Mouse (Mus musculus): ENCODE data around the gene Gpr62. TPM values are rescaled to one million over a fixed set of nuclear protein-coding genes. Genes with fewer than 3 reads are reported as not detected.
"Not testable (repeated sequence)": the region's sequence is repeated elsewhere in the genome, so short reads cannot be mapped to it uniquely, and the experiment has no call there.

The Gpr62 gene
- not detected in 2 replicates for polyA plus RNA-seq (2011; ENCODE audit: insufficient read length, low read depth, missing spikeins)

DNA sequence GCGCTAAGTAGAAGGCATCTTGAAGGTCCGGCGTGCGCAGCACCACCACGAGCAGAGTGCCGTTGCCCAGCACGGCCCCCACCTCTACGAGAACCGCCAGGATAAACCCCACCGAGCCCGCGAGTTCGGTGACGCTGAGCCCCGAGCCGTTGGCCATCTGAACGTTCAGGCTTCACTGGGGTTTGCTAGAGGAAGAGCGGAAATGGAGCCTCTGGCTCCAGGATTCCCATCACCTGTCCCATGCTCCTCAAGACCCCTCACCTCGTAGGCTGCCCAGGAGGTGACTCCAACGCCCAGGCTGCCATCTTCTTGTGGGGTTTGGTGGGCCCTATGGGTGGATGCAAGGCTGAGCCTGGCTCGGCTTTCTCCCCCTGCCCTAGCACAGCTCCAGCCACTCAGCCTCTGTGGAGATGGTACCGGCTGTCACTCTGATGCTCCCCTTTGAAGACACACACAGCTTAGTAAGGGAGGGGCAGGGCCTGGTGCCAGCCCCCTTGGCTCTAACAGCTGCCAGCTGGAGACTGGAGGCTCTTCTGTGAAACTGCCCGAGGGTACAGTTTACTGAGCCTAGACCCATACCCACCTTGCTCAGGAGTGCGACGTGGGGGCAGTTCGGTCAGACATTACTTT is at the start of gene Gpr62:
Gpr62 (minus strand) TSS at position 368 of the 630 bp plus-strand sequence.
- H3K27ac ChIP-seq (ENCODE audit: insufficient read depth, low read length), result no peak within 1 kb of the TSS
- H3K4me3 ChIP-seq (ENCODE audit: insufficient read depth, low read length), result no peak within 1 kb of the TSS
- no peaks in the 10 kb centered on the region for H3K4me1 ChIP-seq (ENCODE audit: control insufficient read depth, insufficient read depth, low read length)
- no peak for TF ChIP-seq POLR2A (IDR thresholded peaks at IDR 0.05; ENCODE audit: low read depth, low read length)
- TF ChIP-seq CTCF (IDR thresholded peaks at IDR 0.05; ENCODE audit: borderline replicate concordance, insufficient read depth, low read length), result no peak

DNA sequence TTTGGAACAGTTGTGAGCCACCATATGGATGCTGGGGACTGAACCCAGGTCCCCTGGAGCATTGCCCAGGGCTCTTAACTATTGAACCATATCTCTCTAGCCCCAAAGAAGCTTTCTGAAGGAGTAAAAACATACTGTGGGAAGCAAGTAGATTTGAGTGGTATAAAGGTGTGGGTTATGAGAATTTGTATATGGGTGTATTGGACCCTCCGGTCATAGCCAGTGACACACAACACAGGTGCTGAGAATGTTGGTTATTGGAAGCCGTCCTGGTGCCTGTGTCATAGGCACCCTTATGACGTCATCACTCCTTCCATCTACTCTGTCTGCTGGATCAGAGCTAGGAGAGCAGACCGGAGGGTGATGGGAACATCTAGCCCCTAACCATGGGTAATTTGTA is 48.5 kb upstream of the Gpr62 start, which contains the start of gene Iqcf5:
Iqcf5 (plus strand) TSS at position 301 of the 400 bp plus-strand sequence.
- TF ChIP-seq CTCF (IDR thresholded peaks at IDR 0.05; ENCODE audit: borderline replicate concordance, insufficient read depth, low read length) (no peak), POLR2A (IDR thresholded peaks at IDR 0.05; ENCODE audit: low read depth, low read length) (no peak)
- H3K27ac ChIP-seq (ENCODE audit: insufficient read depth, low read length), result no peak within 1 kb of the TSS
- H3K4me1 ChIP-seq (ENCODE audit: control insufficient read depth, insufficient read depth, low read length), result no peaks in the 10 kb centered on the region
- no peak within 1 kb of the TSS for H3K4me3 ChIP-seq (ENCODE audit: insufficient read depth, low read length)

DNA sequence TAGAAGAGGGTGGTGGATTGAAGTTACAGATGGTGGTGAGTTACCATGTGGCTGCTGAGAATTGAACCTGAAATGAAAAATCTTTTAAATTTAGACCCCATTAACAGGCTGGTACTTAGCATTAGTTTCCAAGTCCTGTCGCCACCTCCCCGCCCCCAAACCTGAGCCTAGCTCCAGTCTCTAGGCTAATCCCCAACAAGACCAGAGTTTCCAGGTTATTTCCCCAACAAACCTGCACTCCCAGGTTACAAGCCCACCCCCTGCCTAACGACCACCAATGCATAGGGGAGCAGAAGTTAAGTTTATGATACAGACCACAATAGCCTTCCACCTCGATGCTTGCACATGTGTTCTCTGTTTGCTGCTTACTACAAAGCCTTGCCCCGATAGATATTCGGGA is 47.8 kb upstream of the Gpr62 start:
- no peak overlapping the region for H3K4me3 ChIP-seq (ENCODE audit: insufficient read depth, low read length)
- no peak overlapping the region for H3K27ac ChIP-seq (ENCODE audit: insufficient read depth, low read length)
- no peak for TF ChIP-seq CTCF (IDR thresholded peaks at IDR 0.05; ENCODE audit: borderline replicate concordance, insufficient read depth, low read length)
- TF ChIP-seq POLR2A (IDR thresholded peaks at IDR 0.05; ENCODE audit: low read depth, low read length), result no peak
- no peaks in the 10 kb centered on the region for H3K4me1 ChIP-seq (ENCODE audit: control insufficient read depth, insufficient read depth, low read length)

DNA sequence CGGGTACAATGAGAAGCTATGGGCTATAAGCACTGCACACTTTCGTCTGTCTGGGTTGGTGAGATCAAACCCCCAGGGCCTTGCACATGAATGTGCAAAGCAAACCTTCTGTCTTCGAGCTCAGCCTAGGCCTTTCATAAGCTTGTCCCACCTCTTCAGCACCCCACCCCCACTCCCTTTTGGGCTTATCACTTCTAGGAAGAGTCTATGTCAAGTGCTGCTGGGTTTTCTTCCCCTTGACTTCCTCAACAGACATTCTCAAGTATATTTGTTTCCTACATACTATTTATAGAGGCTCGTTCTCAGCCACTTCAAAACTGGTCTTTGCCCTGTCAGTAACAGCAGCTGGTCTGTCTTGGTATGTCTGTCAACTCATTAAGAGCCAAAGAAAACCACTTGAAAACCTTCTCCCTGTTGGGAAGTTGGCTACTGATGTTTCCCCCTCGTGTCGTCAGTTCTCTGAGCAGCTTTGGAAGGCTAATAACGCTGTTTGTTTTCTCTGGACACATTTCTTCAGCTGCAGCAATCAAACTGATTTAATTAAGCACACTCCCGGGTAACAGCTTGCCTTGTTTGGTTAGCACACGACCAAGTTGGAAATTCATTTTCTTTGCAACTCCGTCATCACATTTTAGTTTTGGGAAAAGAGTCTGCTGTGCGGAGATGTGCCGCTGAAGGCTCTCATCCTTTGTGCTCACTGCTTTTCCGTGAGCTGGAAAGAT is 47.2 kb upstream of the Gpr62 start:
- TF ChIP-seq CTCF (IDR thresholded peaks at IDR 0.05; ENCODE audit: borderline replicate concordance, insufficient read depth, low read length) (no peak), POLR2A (IDR thresholded peaks at IDR 0.05; ENCODE audit: low read depth, low read length) (no peak)
- Histone ChIP-seq H3K27ac (ENCODE audit: insufficient read depth, low read length) (no peak overlapping the region), H3K4me1 (ENCODE audit: control insufficient read depth, insufficient read depth, low read length) (no peaks in the 10 kb centered on the region), H3K4me3 (ENCODE audit: insufficient read depth, low read length) (no peak overlapping the region)

DNA sequence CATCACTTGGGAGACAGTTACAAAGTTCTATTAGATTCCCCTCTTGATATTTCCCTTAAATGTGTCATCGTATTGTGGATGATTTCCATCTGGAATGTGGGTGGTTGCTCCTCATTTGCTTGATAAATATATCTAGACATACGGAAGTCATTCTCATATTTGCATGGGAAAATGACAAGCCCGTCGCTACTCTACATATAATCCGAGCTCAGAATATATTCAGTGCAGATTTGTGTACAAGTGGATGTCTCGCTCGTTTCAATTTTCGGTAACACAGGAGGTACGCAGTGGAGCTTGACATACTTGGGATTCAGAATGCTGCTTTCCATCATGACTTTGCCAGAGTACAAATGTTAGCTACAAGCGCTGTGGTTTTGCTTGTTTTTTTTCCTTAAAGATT is 43.6 kb upstream of the Gpr62 start:
- Histone ChIP-seq H3K27ac (ENCODE audit: insufficient read depth, low read length) (no peak overlapping the region), H3K4me1 (ENCODE audit: control insufficient read depth, insufficient read depth, low read length) (no peaks in the 10 kb centered on the region), H3K4me3 (ENCODE audit: insufficient read depth, low read length) (no peak overlapping the region)
- no peak for TF ChIP-seq CTCF (IDR thresholded peaks at IDR 0.05; ENCODE audit: borderline replicate concordance, insufficient read depth, low read length)
- no peak for TF ChIP-seq POLR2A (IDR thresholded peaks at IDR 0.05; ENCODE audit: low read depth, low read length)

DNA sequence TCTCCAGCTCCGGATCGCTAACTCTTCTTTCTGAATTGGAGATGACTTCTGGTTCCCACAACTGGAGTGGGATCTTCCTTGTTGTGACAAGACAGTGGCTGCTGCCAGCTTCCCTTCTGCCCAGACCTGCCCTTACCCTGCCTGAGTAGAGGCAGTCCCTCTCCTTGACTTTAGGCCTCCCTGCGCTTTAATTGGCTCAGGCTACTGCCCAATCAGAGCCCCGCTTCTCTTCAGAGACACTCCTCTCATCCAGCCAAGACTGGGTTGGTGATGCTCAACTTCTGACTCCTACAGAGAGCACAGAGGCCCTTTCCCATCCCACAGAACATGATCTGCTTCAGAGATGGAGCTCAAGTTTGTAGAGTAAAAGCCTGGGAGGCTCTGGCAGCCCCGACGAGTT is 38.5 kb upstream of the Gpr62 start:
- Histone ChIP-seq H3K4me3 (ENCODE audit: insufficient read depth, low read length) (no peak overlapping the region), H3K4me1 (ENCODE audit: control insufficient read depth, insufficient read depth, low read length) (no peaks in the 10 kb centered on the region), H3K27ac (ENCODE audit: insufficient read depth, low read length) (no peak overlapping the region)
- no peak for TF ChIP-seq CTCF (IDR thresholded peaks at IDR 0.05; ENCODE audit: borderline replicate concordance, insufficient read depth, low read length)
- TF ChIP-seq POLR2A (IDR thresholded peaks at IDR 0.05; ENCODE audit: low read depth, low read length), result no peak

DNA sequence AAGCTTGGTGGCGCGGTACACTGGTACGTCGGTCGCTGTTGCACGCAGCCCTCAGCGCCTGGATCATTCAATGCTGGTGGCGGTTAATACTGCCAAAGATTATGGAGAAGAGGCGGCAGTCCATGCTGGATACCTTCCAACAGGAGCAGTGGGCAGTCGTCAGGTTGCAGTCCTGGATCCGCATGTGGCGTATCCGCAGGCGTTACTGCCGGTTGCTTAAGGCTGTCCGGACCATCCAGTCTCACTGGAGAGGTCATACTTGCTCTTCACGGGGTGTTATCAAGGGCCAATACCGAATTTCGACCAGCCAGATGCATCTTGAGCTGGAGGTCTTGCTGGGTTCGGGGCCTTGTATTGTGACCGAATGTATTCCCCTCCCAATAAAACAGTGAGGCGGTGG is 36.1 kb upstream of the Gpr62 start:
- TF ChIP-seq POLR2A (IDR thresholded peaks at IDR 0.05; ENCODE audit: low read depth, low read length), result no peak
- no peak for TF ChIP-seq CTCF (IDR thresholded peaks at IDR 0.05; ENCODE audit: borderline replicate concordance, insufficient read depth, low read length)

DNA sequence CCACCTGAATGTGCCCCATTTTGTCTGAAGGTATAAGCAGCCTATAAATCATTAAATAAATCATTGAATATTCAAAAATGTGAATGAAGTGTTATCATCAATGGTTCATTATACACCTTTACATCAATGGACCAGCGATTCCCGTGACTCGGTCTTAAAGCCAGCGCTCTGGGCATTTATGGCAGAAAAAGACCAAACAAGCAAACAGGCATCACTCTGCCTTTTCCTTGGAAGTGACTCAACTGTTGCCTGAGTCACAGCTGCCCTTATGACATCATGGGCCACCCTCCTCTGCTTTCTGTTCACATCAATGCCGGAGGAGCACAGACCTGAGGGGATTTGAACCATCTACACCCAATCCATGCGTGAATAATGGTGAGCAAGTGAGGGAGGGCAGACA is 33.9 kb upstream of the Gpr62 start, which contains the start of gene Iqcf1:
Iqcf1 (plus strand) TSS at position 301 of the 400 bp plus-strand sequence.
- H3K27ac ChIP-seq (ENCODE audit: insufficient read depth, low read length), result no peak within 1 kb of the TSS
- no peak for TF ChIP-seq POLR2A (IDR thresholded peaks at IDR 0.05; ENCODE audit: low read depth, low read length)
- TF ChIP-seq CTCF (IDR thresholded peaks at IDR 0.05; ENCODE audit: borderline replicate concordance, insufficient read depth, low read length), result no peak
- H3K4me3 ChIP-seq (ENCODE audit: insufficient read depth, low read length), result no peak within 1 kb of the TSS
- H3K4me1 ChIP-seq (ENCODE audit: control insufficient read depth, insufficient read depth, low read length), result no peaks in the 10 kb centered on the region

More for the DNA sequence above, 36.1 kb upstream of the Gpr62 start:
- no peaks in the 10 kb centered on the region for H3K4me1 ChIP-seq (ENCODE audit: control insufficient read depth, insufficient read depth, low read length)
- H3K27ac ChIP-seq (ENCODE audit: insufficient read depth, low read length), result no peak overlapping the region
- no peak overlapping the region for H3K4me3 ChIP-seq (ENCODE audit: insufficient read depth, low read length)

DNA sequence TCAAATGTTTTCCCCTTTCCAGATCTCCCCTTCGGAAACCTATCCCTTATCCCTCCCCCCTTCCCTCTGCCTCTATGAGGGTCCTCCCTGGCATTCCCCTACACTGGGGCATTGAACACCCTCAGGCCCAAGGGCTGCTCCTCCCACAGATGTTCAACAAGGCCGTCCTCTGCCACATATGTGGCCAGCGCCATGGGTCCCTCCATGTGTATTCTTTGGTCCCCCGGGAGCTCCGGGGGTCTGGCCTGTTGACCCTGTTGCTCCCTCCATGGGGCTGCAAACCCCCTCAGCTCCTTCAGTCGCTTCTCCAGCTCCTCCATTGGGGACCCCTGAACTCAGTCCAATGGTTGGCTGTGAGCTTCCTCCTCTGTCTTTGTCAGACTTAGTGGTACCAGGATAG is 21.9 kb upstream of the Gpr62 start:
- not testable (repeated sequence) for H3K27ac ChIP-seq (ENCODE audit: insufficient read depth, low read length); H3K4me1 ChIP-seq (ENCODE audit: control insufficient read depth, insufficient read depth, low read length)

DNA sequence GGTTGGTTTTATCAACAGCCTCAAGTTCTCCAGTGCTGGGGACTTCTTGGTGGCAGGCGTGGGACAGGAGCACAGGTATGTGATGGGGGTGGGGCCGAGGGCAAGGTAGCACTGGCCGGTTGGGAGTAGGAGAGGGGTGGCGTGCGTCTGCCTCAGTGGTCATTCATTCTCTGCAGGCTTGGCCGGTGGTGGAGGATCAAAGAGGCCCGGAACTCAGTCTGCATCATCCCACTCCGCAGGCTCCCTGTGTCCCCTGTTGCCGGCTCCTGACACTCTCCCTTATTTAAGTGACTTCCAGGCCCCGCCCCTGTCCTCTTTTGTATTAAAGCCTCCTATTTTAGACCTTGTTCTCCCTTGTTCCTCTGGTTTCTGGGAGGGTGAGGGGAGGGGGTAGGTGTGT is 19.3 kb upstream of the Gpr62 start:
- TF ChIP-seq POLR2A (IDR thresholded peaks at IDR 0.05; ENCODE audit: low read depth, low read length) (no peak), CTCF (IDR thresholded peaks at IDR 0.05; ENCODE audit: borderline replicate concordance, insufficient read depth, low read length) (no peak)
- no peaks in the 10 kb centered on the region for H3K4me1 ChIP-seq (ENCODE audit: control insufficient read depth, insufficient read depth, low read length)

More for the DNA sequence above, 21.9 kb upstream of the Gpr62 start:
- H3K4me3 ChIP-seq (ENCODE audit: insufficient read depth, low read length), result not testable (repeated sequence)

More for the DNA sequence above, 19.3 kb upstream of the Gpr62 start:
- H3K27ac ChIP-seq (ENCODE audit: insufficient read depth, low read length), result no peak overlapping the region
- H3K4me3 ChIP-seq (ENCODE audit: insufficient read depth, low read length), result no peak overlapping the region
